Mouse (Mus musculus) layer of hippocampus, postnatal 14 days (tissue): Measurements from ENCODE around the gene Ppp2r3a. TPM values are rescaled to one million over a fixed set of nuclear protein-coding genes. Genes with fewer than 3 reads are reported as not detected.
A peak's percentile ranks its signal among the peaks of the same experiment; 100 is the strongest.

ENCODE experiments used
- DNase-seq, 2 experiments: peaks; one replicate each; pipeline ENCODE4 v3.0.0; 2021 to 2022; ENCODE audit warnings: low spot score in 2 of 2, mixed read lengths in 1 of 2
- total RNA-seq, 2 experiments: library from RNA; stranded (reverse); gene quantifications; 2 replicates each; pipeline ENCODE4 v1.2.3; 2021

Gene Ppp2r3a
- total RNA-seq, 2 experiments from 2014 or later = 27.5 to 27.9 TPM

- no peak for DNase-seq
Measured at GRCm38 (mm10) chr9:101252541-101252940, 946 bp upstream of the Ppp2r3a start.

DNA sequence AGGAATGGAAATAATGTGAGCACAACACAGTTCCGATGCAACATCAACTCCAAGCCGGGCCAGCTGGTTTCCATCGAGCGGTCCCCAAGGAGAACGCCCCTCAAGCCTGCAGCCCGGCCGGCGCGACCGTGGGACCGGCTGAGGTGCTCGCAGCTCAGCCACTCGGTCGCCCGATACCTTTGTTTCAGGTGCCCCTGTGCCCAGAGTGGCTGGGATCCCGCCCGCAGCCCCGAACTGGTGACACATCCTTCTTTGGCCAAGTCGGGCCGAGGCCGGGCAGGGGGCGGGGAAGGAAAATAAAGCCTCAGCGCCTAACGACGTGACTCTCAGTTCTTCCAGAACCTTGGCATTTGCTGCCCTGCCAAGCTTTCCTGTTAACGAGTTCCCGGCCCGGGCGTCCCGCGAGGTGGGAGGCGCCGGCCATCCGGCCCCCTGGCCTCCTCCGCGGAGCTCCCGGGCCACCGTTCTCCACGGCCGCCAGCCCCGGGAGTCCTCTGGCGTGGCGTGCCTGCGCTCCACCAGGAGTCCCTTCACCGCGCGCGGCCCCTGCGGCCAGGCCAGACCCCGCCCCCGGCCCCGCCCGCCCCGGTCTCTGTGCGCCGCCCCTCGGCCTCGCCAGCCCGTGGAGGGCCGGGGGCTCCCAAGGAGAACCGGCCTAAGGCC is 483 bp downstream of the Ppp2r3a start:
- peak; percentile 62 to 70 for DNase-seq

GRCm38 (mm10) chr9:101250486-101250885 is 1.1 kb downstream of the Ppp2r3a start:
- DNase-seq = peak; percentile 24 to 50

GRCm38 (mm10) chr9:101249626-101250025 is 2.0 kb downstream of the Ppp2r3a start:
- no peak for DNase-seq

GRCm38 (mm10) chr9:101247541-101247940 is 4.1 kb downstream of the Ppp2r3a start:
- DNase-seq = no peak

DNA sequence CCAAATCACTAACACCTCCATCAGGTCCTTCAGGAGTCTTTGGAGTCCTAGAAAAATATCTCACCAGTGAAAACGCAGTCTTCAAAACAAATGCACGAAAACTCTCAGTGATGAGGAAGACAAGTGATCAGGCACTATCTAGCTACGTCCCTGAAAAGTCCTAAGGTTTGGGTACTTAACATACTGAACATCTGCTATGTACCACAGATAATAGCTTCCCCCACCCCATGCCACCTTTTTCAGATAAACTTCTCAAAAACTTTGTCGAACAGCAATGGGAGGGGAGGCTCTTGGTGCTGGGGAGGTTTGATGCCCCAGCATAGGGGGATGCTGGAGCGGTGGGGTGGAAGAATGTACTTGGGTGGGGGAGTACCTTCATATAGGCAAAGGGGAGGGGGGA is 6.1 kb downstream of the Ppp2r3a start:
- DNase-seq = no peak

DNA sequence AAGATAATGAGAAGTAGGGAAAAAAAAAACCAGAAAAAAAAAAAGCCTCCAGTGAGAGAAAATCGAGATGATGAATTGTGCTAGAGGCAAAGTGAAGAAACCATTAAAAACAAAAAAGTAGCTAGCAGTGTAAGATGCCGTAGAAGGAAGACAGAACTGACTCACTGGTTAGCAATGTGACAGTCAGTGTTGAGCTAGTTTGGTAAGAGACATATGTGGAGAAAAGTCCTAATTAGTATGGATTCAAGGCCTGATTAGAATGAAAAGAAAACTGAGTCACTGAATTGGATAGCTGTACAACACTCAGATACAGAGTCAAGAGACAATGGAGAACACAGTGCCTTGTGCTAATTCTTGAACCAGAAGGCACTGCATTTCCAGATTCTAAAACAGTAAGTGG is 7.9 kb downstream of the Ppp2r3a start:
- no peak for DNase-seq

DNA sequence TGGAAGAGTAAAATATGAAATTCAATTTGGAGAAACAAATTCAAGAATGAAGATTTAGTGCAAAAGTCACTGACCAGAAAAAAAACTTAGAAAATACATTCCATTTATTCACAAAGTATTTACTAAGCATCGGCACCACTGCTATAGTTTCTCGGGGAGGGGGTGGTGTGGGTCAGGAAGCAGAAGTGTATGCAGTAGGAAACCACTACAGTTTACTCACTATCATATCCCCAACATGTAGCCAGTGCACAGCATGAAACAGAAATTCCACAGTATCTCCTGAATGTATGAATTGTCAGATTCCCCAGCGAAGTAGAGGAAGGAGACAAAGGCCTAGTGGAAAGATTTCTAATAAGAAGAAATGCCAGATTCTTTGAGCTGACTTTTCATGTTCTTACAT is 11.4 kb downstream of the Ppp2r3a start:
- no peak for DNase-seq

DNA sequence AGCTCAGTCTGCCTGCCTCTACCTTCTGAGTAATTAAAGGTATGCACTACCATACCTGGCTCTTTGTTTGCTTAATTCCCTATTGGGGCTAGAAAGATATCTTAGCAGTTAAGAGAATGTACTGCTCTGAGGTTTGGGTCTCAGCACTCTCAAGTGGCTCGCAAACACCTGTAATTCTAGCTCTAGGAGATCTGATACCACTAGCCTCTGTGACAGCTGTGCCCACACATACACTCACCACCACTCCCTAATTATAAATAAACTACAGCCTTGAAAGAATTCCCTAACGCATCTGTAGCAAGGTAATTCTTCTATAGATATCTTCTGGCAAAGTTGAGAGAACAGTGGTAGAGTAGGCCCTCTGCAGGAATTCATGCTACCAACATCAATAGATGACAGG is 15.8 kb downstream of the Ppp2r3a start:
- DNase-seq = no peak

DNA sequence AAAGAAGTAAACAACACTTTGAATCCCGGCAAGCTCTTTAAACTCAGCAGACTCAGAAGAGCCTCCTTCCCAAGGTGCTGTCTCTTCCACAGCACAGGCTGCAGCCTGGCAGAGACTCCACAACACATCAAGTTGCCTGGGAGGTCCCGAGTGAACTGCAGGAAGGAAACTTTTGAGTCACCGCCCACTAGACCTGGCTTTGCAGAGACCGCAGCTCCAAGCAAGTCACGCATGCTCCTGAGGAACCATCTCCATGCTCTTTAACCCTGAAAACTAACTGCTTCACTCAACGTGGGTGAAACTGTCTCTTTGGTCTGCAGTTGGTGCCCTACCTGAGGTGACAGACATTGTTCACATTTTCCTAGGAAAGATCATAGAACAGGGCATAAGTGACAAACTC is 19.6 kb downstream of the Ppp2r3a start:
- no peak for DNase-seq

- DNase-seq = no peak
Measured at GRCm38 (mm10) chr9:101230028-101230427, 21.6 kb downstream of the Ppp2r3a start.

DNA sequence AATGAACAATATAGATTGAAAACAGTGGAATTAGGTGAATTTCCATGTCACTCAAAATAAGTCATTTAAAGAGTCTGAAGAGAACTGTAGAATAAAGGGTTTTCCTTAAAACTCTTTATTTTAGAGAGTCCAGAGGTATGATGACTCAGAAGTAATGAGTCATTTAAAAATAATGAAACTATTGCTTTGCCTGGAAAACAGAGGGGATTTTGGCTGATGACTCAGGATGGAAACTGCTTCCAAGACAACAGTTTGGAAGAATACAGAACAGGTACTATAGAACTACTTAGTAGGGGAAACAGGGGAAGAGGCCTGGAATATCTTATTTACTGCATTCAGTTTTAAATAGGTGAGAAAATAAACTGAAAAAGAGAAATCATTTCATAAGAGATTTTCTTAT is 22.7 kb downstream of the Ppp2r3a start:
- DNase-seq = no peak

DNA sequence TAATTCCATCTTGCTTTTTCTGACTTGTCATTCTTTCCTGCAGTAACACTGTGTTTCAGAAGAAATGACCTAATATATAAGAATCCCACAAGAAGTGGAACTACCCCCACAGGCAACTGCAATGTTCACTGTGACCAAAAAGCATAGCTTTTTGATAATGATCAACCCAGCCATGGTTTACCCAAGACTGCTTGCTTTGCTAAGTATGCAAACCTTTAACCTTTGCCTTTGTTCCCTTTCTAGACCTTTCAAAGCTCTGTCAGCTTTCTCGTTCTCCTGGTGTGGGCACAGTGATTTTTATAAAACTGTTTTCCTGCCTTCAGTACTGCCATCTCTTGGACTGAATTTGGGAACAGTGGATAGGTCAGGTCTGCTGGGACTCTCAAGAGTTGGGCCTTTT is 43.6 kb downstream of the Ppp2r3a start:
- no peak for DNase-seq

- no peak for DNase-seq
Measured at GRCm38 (mm10) chr9:101206516-101206915, 45.1 kb downstream of the Ppp2r3a start.

GRCm38 (mm10) chr9:101205216-101205615 is 46.4 kb downstream of the Ppp2r3a start:
- DNase-seq = no peak

DNA sequence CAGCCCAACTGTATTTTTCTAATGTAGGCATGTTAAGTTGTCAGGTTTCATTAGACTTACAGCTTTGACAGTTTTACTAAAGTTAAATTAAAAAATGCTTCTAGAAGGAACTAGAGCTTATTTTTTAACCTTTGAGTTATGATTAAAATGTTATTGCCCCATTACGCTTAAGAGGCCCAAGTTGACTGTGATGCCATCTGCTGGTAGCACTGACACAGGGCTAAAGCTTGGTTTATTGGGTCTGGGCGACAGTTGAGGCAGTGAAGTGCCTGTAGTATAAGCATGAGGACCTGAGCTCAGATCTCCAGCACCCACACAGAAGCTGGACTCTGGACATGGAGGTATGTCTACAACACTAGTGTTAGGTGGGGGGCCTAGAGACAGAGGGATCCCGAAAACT is 47.5 kb downstream of the Ppp2r3a start:
- no peak for DNase-seq

DNA sequence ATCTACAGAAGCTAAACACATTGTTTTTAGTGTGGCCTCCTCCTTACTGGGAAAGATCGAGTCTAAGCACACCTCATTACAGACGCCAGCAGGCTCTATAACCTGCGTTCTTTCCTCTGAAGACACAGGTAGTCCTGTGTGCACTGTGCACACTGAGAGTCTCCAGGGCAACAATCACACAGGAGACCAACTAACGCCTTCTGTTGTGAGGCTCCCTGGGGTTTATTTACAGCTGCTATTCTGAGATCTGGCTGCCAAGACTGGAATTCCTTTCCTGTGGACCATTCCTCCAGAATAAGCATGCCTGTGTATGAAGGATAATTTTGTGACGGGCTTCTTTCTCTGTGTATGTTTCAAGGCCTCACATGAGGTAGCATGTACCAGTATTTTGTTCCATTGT is 51.0 kb downstream of the Ppp2r3a start:
- no peak for DNase-seq

DNA sequence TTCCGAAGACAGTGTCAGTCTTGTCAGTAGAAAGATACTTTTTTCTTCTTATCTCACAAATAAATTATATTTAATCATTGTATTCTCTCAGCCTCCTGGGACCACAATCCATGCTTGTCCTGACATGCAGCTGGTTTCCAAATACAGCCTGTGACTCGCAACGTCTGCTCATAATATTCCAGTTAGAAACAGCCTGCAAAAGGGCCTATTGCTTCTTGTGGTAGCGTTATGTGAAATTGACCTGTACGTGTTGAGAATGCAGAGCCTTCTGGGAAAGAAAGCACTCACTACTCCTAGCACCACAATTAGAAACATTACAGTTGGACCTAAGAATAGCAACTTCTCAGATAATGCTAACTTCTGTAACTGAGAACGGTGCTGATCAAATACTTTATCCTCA is 52.8 kb downstream of the Ppp2r3a start:
- DNase-seq = no peak

GRCm38 (mm10) chr9:101198261-101198660 is 53.3 kb downstream of the Ppp2r3a start:
- no peak for DNase-seq

- peak; percentile 83 to 95 for DNase-seq
Measured at GRCm38 (mm10) chr9:101181962-101182701, 69.5 kb downstream of the Ppp2r3a start.

DNA sequence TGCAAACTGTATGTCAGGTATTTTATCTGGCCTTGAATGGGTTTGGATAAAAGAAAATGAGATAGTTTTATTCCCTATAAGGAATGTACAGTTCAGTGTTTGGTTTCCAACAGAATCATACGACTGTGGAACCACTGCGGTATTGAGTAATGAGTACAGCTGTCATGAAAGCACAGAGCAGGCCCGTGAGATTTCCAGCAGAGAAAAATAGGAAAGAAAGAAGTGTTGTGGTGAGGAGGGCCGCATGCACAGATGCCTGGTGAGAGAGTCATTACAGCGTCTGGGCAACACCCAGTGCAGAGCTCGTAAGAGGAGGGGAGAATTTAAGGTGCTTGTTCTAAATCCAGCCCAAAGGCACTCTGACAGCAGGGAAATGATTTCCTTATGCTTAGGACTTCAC is 70.3 kb downstream of the Ppp2r3a start:
- DNase-seq = no peak

DNA sequence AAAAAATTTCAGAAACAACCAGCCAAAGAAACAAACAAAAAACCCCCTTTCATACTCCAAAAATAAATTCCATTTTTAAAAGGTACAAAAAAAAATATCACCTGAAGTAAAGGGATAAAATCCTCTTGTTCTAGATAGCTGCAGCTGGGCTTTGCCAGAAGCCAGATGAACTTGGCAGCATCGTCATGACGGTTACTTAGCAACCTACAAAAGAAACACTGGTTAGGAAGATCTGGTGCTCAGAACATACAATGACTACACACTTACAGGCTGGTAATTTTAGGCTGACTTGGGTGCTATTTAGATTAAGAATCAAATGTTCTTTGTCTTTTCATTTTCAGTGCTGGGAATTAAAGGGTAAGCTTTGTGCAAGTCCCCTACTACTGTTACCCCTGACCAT is 71.4 kb downstream of the Ppp2r3a start:
- peak; percentile 14 to 77 for DNase-seq

GRCm38 (mm10) chr9:101160627-101161026 is 91.0 kb downstream of the Ppp2r3a start:
- DNase-seq = no peak
